Mouse (Mus musculus) heart, embryonic 15.5 days (tissue): ENCODE results near the gene Mb. TPM values are rescaled to one million over a fixed set of nuclear protein-coding genes. Genes with fewer than 3 reads are reported as not detected.
"Not testable (repeated sequence)": the region's sequence is repeated elsewhere in the genome, so short reads cannot be mapped to it uniquely, and the experiment has no call there.

Source experiments
- ATAC-seq: fragments of 200-750 bp; cut with Nextera tagmentation; replicated peaks from 2 replicates; pipeline ENCODE4 v1.8.0; 2017; ENCODE audit warnings: low read depth, moderate TSS enrichment; ENCODE audit not compliant: insufficient number of reproducible peaks, insufficient read depth, low FRiP score
- H3K27ac ChIP-seq: fragments of 300-500 bp; sonication (generic); 2 replicates; pipeline ENCODE4 v1.5.1; 2015; ENCODE audit warnings: mild to moderate bottlenecking, inconsistent platforms
- H3K27me3 ChIP-seq: fragments of 300-500 bp; sonication (generic); 2 replicates; pipeline ENCODE4 v1.6.1; 2015; ENCODE audit warnings: inconsistent platforms
- H3K36me3 ChIP-seq: fragments of 300-500 bp; sonication (generic); 2 replicates; pipeline ENCODE4 v1.6.1; 2015; ENCODE audit warnings: mild to moderate bottlenecking, inconsistent platforms
- H3K4me1 ChIP-seq: fragments of 300-500 bp; sonication (generic); replicated peaks from 2 replicates; pipeline ENCODE4 v1.6.1; 2015; ENCODE audit warnings: inconsistent platforms
- H3K4me2 ChIP-seq: fragments of 300-500 bp; sonication (generic); 2 replicates; pipeline ENCODE4 v1.6.1; 2015; ENCODE audit warnings: inconsistent platforms, mild to moderate bottlenecking, moderate library complexity
- H3K4me3 ChIP-seq: fragments of 300-500 bp; sonication (generic); 2 replicates; pipeline ENCODE4 v1.5.1; 2015; ENCODE audit warnings: mild to moderate bottlenecking, inconsistent platforms
- H3K9ac ChIP-seq: fragments of 300-500 bp; sonication (generic); 2 replicates; pipeline ENCODE4 v1.6.1; 2015; ENCODE audit warnings: mild to moderate bottlenecking, inconsistent platforms
- H3K9me3 ChIP-seq: fragments of 300-500 bp; sonication (generic); replicated peaks from 2 replicates; pipeline ENCODE4 v1.6.1; 2016; ENCODE audit warnings: inconsistent platforms
- WGBS: fragments of 180-500 bp; shearing (Covaris S2); methylation state at CpG from one replicate; pipeline ENCODE4 v1.1.7; 2015; ENCODE audit warnings: mixed read lengths; 5-methylcytosine and 5-hydroxymethylcytosine counted together
- polyA plus RNA-seq: library from polyadenylated mRNA; unstranded; fragments of >200 nt; fragmentation: Nextera tagmentation; extraction: Ambion mirVana; gene quantifications from 2 replicates; pipeline ENCODE4 v1.2.1, GENCODE M21; 2015

Mb gene
- polyA plus RNA-seq, 1 experiment from 2014 or later, result 844 TPM

GRCm38 (mm10) chr15:77065259-77065852 is 14.9 kb upstream of the Mb start:
- no peaks in the 10 kb centered on the region for H3K36me3 ChIP-seq
- 74% methylated on average over 6 of the region's 6 CpGs for WGBS
- no peak overlapping the region for H3K27ac ChIP-seq
- ATAC-seq, result no peak
- no peak overlapping the region for H3K4me3 ChIP-seq
- no peaks in the 10 kb centered on the region for H3K27me3 ChIP-seq
- peaks cover 18% of the 10 kb centered on the region for H3K4me1 ChIP-seq
- no peaks in the 10 kb centered on the region for H3K9me3 ChIP-seq
- no peak overlapping the region for H3K4me2 ChIP-seq
- H3K9ac ChIP-seq, result no peak overlapping the region

GRCm38 (mm10) chr15:77062746-77063145 is 12.3 kb upstream of the Mb start:
- Histone ChIP-seq H3K27me3 (no peaks in the 10 kb centered on the region), H3K4me1 (0 out of 2 replicates have a peak, but pooled peaks cover 5% of the 10 kb centered on the region), H3K9ac (no peak overlapping the region), H3K9me3 (no peaks in the 10 kb centered on the region), H3K4me3 (no peak overlapping the region), H3K36me3 (no peaks in the 10 kb centered on the region), H3K4me2 (no peak overlapping the region), H3K27ac (no peak overlapping the region)
- no peak for ATAC-seq

GRCm38 (mm10) chr15:77059416-77059815 is 8.9 kb upstream of the Mb start:
- not testable (repeated sequence) for H3K4me3 ChIP-seq

DNA sequence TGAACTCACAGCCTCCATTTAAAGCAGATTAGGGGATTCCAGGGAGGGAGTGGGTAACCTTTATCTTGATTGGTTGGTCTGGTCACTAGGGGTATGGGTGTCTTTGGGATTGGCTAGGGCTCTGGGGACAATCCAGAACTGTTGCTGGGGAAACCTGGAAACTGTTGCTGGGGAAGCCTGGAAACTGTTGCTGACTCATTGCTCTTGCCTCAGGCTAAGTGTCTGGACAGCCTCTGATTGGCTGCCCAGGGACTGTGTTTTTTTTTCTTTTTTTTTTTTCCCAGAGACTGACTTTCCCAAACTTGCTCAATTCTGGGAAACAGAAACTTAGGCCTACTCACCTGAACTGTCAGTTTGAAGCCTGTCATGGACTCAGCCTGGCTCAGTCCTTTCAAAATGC is 8.1 kb upstream of the Mb start:
- no peak for ATAC-seq

More at GRCm38 (mm10) chr15:77059416-77059815, 8.9 kb upstream of the Mb start:
- not testable (repeated sequence) for H3K36me3 ChIP-seq, H3K27me3 ChIP-seq, H3K4me2 ChIP-seq, ATAC-seq, H3K27ac ChIP-seq, H3K9ac ChIP-seq, H3K9me3 ChIP-seq
- 86% methylated on average over 4 of the region's 4 CpGs for whole genome bisulfite sequencing
- peaks cover 26% of the 10 kb centered on the region for H3K4me1 ChIP-seq

GRCm38 (mm10) chr15:77056791-77057051 is 6.3 kb upstream of the Mb start:
- no peaks in the 10 kb centered on the region for H3K27me3 ChIP-seq
- no peaks in the 10 kb centered on the region for H3K9me3 ChIP-seq
- H3K4me1 ChIP-seq, result peaks cover 26% of the 10 kb centered on the region
- ATAC-seq, result no peak
- H3K9ac ChIP-seq, result no peak overlapping the region
- no peaks in the 10 kb centered on the region for H3K36me3 ChIP-seq
- WGBS, result 31% methylated on average over 3 of the region's 3 CpGs
- H3K4me3 ChIP-seq, result no peak overlapping the region
- peak overlapping the region; percentile 46 for H3K27ac ChIP-seq
- no peak overlapping the region for H3K4me2 ChIP-seq

More for the DNA sequence above, 8.1 kb upstream of the Mb start:
- Histone ChIP-seq H3K4me3 (no peak overlapping the region), H3K9me3 (no peaks in the 10 kb centered on the region), H3K27me3 (no peaks in the 10 kb centered on the region), H3K4me2 (no peak overlapping the region), H3K9ac (no peak overlapping the region), H3K36me3 (no peaks in the 10 kb centered on the region), H3K4me1 (peaks cover 26% of the 10 kb centered on the region), H3K27ac (no peak overlapping the region)

GRCm38 (mm10) chr15:77056001-77056790 is 5.7 kb upstream of the Mb start:
- Histone ChIP-seq H3K9ac (no peak overlapping the region), H3K9me3 (no peaks in the 10 kb centered on the region), H3K27ac (peak overlapping the region; percentile 46), H3K4me1 (peaks cover 26% of the 10 kb centered on the region), H3K4me2 (no peak overlapping the region), H3K4me3 (no peak overlapping the region), H3K36me3 (no peaks in the 10 kb centered on the region), H3K27me3 (no peaks in the 10 kb centered on the region)
- WGBS, result 18% methylated on average over 6 of the region's 6 CpGs
- no peak; the same call in 1 of the 2 replicates for ATAC-seq

DNA sequence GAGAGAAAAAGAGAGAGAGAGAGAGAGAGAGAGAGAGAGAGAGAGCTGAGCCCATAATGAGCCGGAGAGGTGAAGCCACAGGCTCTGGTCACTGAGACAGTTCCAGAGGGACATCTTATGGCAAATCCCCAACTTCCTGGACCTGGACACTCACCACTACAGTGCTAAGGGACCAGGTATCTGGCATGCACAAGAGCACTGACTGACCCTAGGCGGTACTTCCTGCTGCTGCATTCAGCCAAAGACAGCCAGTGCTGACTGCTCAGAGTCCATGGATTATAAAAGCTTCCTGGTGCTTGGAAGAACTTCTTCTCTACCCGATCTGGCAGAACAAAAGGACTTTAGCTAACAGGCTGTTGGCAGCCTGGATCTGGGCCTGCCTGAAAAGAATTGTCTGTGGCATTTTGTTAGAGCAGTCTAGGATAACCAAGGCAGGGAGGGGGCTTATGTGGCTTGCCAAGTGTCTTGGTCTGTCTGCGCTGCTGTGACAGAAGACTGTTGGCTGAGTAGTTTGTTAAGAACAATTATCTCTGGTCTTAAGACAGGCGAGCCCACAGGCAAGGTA is 4.2 kb upstream of the Mb start:
- no peak overlapping the region for H3K27ac ChIP-seq
- H3K9ac ChIP-seq, result no peak overlapping the region
- no peak overlapping the region for H3K4me2 ChIP-seq
- H3K4me1 ChIP-seq, result peaks cover 26% of the 10 kb centered on the region
- H3K36me3 ChIP-seq, result no peaks in the 10 kb centered on the region
- 61% methylated on average over 5 of the region's 5 CpGs for WGBS
- no peaks in the 10 kb centered on the region for H3K9me3 ChIP-seq
- no peaks in the 10 kb centered on the region for H3K27me3 ChIP-seq
- no peak overlapping the region for H3K4me3 ChIP-seq
- ATAC-seq, result no peak

DNA sequence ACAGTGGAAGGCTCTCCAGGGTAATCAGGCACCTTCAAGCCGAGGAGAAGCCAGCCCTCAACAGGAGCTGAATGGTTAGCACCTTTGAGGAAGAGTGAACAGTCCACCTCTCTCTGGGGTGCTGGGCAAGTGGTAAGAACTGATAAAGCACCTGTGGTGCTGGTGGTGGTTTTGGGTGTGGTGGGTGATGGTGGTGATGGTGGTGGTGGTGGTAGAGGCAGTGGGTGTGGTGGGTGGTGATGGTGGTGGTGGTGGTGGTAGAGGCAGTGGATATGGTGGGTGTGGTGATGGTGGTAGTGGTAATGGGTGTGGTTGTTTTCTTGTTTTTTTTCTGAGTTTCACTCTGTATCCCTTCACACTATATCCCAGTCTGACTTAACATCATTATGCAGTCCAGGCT is 2.6 kb upstream of the Mb start:
- Histone ChIP-seq H3K9me3 (no peaks in the 10 kb centered on the region), H3K27me3 (no peaks in the 10 kb centered on the region), H3K9ac (no peak overlapping the region), H3K36me3 (no peaks in the 10 kb centered on the region), H3K4me2 (no peak overlapping the region), H3K27ac (no peak overlapping the region), H3K4me3 (no peak overlapping the region), H3K4me1 (peaks cover 26% of the 10 kb centered on the region)
- 79% methylated on average over 1 of the region's 1 CpGs for WGBS
- no peak for ATAC-seq

- peaks cover 23% of the 10 kb centered on the region for H3K4me1 ChIP-seq
- H3K4me2 ChIP-seq, result no peak overlapping the region
- no peaks in the 10 kb centered on the region for H3K9me3 ChIP-seq
- WGBS, result 57% methylated on average over 1 of the region's 1 CpGs
- no peak overlapping the region for H3K9ac ChIP-seq
- no peak for ATAC-seq
- H3K27ac ChIP-seq, result no peak overlapping the region
- H3K27me3 ChIP-seq, result no peaks in the 10 kb centered on the region
- no peak overlapping the region for H3K4me3 ChIP-seq
- H3K36me3 ChIP-seq, result no peaks in the 10 kb centered on the region
Measured at GRCm38 (mm10) chr15:77052176-77052575, 1.7 kb upstream of the Mb start.

- Histone ChIP-seq H3K36me3 (no peaks in the 10 kb centered on the region), H3K9ac (no peak overlapping the region), H3K4me3 (no peak overlapping the region), H3K27me3 (no peaks in the 10 kb centered on the region), H3K27ac (no peak overlapping the region), H3K4me2 (no peak overlapping the region), H3K4me1 (peaks cover 24% of the 10 kb centered on the region), H3K9me3 (no peaks in the 10 kb centered on the region)
- no peak for ATAC-seq
- 80% methylated on average over 10 of the region's 10 CpGs for WGBS
Measured at GRCm38 (mm10) chr15:77045609-77046008, 4.9 kb downstream of the Mb start.

- no peak for ATAC-seq
- no peak within 1 kb of the TSS for H3K4me2 ChIP-seq
- no peaks in the 10 kb centered on the region for H3K9me3 ChIP-seq
- no peaks in the 10 kb centered on the region for H3K36me3 ChIP-seq
- 71% methylated on average over 12 of the region's 12 CpGs for WGBS
- H3K4me3 ChIP-seq, result no peak within 1 kb of the TSS
- no peaks in the 10 kb centered on the region for H3K27me3 ChIP-seq
- peaks cover 32% of the 10 kb centered on the region for H3K4me1 ChIP-seq
- no peak within 1 kb of the TSS for H3K27ac ChIP-seq
- H3K9ac ChIP-seq, result no peak within 1 kb of the TSS
Measured at GRCm38 (mm10) chr15:77044597-77045320, 5.7 kb downstream of the Mb start, which contains the start of gene Apol6. Gene Apol6 (plus strand): TSS chr15:77044729.
